Mouse (Mus musculus) heart, postnatal 10 days (tissue): Measurements from ENCODE around the gene 4933417A18Rik. TPM values are rescaled to one million over a fixed set of nuclear protein-coding genes. Genes with fewer than 3 reads are reported as not detected.
"Not testable (repeated sequence)": the region's sequence is repeated elsewhere in the genome, so short reads cannot be mapped to it uniquely, and the experiment has no call there.

Source experiments
- DNase-seq, 2 experiments: peaks; one replicate each; pipeline ENCODE4 v3.0.0; 2021
- intact Hi-C: fragments of 180-260 bp; cut with DNase I; formaldehyde crosslinking; loops from one replicate; pipeline ENCODE4 v1.15.1; 2025
- total RNA-seq, 2 experiments: library from RNA; stranded (reverse); gene quantifications; 2 replicates each; pipeline ENCODE4 v1.2.3; 2021

The 4933417A18Rik gene
- total RNA-seq, 2 experiments from 2014 or later: not detected

DNA sequence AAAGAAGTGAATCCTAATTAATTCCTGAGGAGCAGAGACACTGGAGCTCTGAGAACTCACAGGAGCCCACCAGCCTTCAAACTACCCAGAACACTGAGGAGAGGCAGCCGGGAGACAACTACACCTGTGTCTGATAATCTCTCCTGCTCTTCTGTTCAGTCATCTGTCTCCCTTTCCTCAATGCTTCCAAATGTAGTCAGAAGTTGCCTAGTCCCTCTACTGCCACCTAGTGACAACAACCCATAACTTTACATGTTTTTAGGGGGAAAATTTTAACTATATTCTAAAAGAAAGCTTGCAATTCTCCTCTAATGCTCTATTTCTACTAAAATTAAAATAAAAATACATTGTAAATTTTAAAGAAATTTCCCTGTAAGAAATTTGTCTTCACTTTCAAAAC, 48.9 kb downstream of the 4933417A18Rik start:
- DNase-seq: peak in 1 of 2 experiments; percentile 26
- intact Hi-C loops: loop anchor here (2.0 to 10.0 kb wide), 2 partner anchors 52 to 330 kb away; partner anchors contain the start of gene Eci2

DNA sequence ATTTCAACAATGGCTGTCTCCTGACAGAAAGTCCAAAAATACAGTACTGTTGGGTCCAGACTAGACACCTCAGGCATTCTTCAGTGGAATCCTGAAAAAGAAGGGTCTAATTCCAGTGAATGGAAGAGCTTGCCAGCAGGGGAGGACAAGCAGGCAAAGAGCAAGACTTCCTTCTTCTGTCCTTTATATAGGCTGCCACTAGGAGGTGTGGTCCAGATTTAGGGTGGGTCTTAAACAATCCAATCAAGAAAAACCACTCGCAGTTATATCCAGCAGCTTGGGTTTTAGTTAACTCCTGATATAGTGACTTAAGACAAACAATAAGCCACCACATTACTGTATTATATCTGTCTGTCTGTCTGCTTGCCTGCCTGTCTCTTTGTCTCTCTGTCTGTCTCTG, 49.6 kb downstream of the 4933417A18Rik start:
- intact Hi-C loops: loop anchor here (2.0 to 10.0 kb wide), 2 partner anchors 51 to 331 kb away; partner anchors contain the start of gene Eci2
- no peak for DNase-seq

- intact Hi-C loops: loop anchor here (10.0 kb wide), 1 partner anchor 49 kb away; the partner anchor contains the start of gene Eci2
- no peak for DNase-seq
These were observed 51.9 kb downstream of the 4933417A18Rik start for GRCm38 (mm10) chr13:34976116-34976515.

- intact Hi-C loops: loop anchor here (10.0 kb wide), 1 partner anchor 47 kb away; the partner anchor contains the start of gene Eci2
- no peak for DNase-seq
These were observed 53.2 kb downstream of the 4933417A18Rik start for GRCm38 (mm10) chr13:34977410-34977809.

DNA sequence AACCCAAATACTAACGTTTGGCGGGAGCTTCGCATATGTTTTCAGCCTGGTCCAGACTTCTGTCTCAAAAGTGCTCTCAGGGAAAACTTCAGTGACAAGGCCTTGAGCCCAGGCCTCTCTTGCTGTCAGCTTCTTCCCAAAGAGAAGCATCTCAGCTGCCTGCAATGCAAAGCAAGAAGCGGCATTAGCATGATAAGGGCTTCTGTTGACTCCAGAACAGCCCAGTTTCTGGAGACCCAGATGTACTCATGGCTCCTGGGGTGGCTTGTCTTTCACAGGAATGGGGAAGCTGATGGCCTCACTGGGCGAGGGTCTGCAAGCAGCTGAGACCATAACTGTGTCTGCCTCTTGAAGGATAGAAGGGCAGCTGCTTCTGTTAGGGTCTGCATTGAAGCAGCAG, 54.4 kb downstream of the 4933417A18Rik start:
- intact Hi-C loops: loop anchor here (10.0 kb wide), 1 partner anchor 46 kb away; the partner anchor contains the start of gene Eci2
- DNase-seq: not testable (repeated sequence)

- intact Hi-C loops, DNase-seq: not testable (repeated sequence)
These were observed 59.3 kb downstream of the 4933417A18Rik start for GRCm38 (mm10) chr13:34983479-34983878.

- DNase-seq: no peak
- intact Hi-C loops: loop anchor here (10.0 kb wide), 1 partner anchor 807 kb away; no protein-coding TSS in a partner anchor
These were observed 67.5 kb downstream of the 4933417A18Rik start for GRCm38 (mm10) chr13:34991581-34992273.

GRCm38 (mm10) chr13:34993085-34993484, 68.9 kb downstream of the 4933417A18Rik start:
- peak in 1 of 2 experiments; percentile 8 for DNase-seq
- intact Hi-C loops: loop anchor here (10.0 kb wide), 1 partner anchor 808 kb away; no protein-coding TSS in a partner anchor

GRCm38 (mm10) chr13:34993595-34993982, 69.4 kb downstream of the 4933417A18Rik start:
- intact Hi-C loops: loop anchor here (10.0 kb wide), 1 partner anchor 809 kb away; no protein-coding TSS in a partner anchor
- no peak for DNase-seq

GRCm38 (mm10) chr13:34993983-34994811, 70.0 kb downstream of the 4933417A18Rik start:
- intact Hi-C loops: loop anchor here (2.0 to 10.0 kb wide), 2 partner anchors 33 to 809 kb away; partner anchors contain the start of gene Eci2

DNA sequence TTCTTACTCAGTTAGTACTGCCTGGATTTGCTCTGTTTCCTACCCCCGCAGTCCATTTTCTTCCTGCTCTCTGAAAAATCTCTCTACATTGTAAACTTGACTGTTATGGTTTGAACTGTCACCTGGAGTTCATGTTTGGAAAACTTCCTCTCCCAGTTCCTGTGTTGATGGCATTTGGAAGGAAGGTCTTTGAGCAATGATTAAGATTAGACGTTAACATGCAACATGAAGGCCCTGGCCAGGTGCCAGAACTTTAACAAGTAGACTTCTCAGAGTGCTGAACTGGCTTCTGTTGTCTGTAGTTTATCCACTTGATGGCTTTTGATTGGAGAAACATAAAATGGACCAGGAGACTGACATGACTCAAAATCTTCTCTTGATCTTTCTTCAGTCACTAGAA, 71.7 kb downstream of the 4933417A18Rik start:
- intact Hi-C loops: loop anchor here (2.0 to 10.0 kb wide), 2 partner anchors 31 to 811 kb away; partner anchors contain the start of gene Eci2
- peak; percentile 17 to 31 for DNase-seq

More at GRCm38 (mm10) chr13:34993983-34994811, 70.0 kb downstream of the 4933417A18Rik start:
- DNase-seq: peak; percentile 98

Other genes with a start within 250 kb of the 4933417A18Rik start
- gene Fam50b, start 189.6 kb upstream of the 4933417A18Rik start, total RNA-seq: not detected
- 10 to 100 TPM; 43.9 to 47.6 TPM for gene Prpf4b, start 49.1 kb upstream of the 4933417A18Rik start, total RNA-seq
- under 1 TPM; 0.27 to 0.29 TPM for gene Fam217a, start 99 bp upstream of the 4933417A18Rik start, total RNA-seq
- 1 to 10 TPM; 2.3 to 3.2 TPM for gene Eci3, start 39.4 kb downstream of the 4933417A18Rik start, total RNA-seq
- 100 to 1,000 TPM; 295 to 312 TPM for gene Eci2, start 102.7 kb downstream of the 4933417A18Rik start, total RNA-seq